Mouse (Mus musculus): ENCODE measurements around the gene Socs2.

GRCm38 (mm10) chr10:95388821-95389477 is 28.0 kb downstream of the Socs2 start:
- no peak for TF ChIP-seq CTCF (IDR thresholded peaks at IDR 0.05; ENCODE audit: low read depth)
- no peak for TF ChIP-seq EP300 (IDR thresholded peaks at IDR 0.05; ENCODE audit: low read depth)

All from liver, embryonic 14.5 days (tissue).